Mouse (Mus musculus) testis, adult 2 months (tissue): ENCODE results near the gene Arhgef28. TPM values are rescaled to one million over a fixed set of nuclear protein-coding genes. Genes with fewer than 3 reads are reported as not detected.

Source experiments
- H3K27ac ChIP-seq: fragments of 200-500 bp; 2 replicates; pipeline ENCODE4 v1.5.1; 2012; ENCODE audit warnings: low read depth, low read length; ENCODE audit not compliant: control insufficient read depth, insufficient read depth
- H3K27me3 ChIP-seq: fragments of 200-500 bp; 2 replicates; pipeline ENCODE4 v1.6.1; 2012; ENCODE audit warnings: mild to moderate bottlenecking, low read length, moderate library complexity; ENCODE audit not compliant: control insufficient read depth, insufficient read depth
- H3K36me3 ChIP-seq: fragments of 200-500 bp; 2 replicates; pipeline ENCODE4 v1.6.1; 2012; ENCODE audit warnings: mild to moderate bottlenecking, low read length; ENCODE audit not compliant: control insufficient read depth, insufficient read depth
- H3K4me1 ChIP-seq: fragments of 200-500 bp; 2 replicates; pipeline ENCODE4 v1.6.1; 2012; ENCODE audit warnings: low read length; ENCODE audit not compliant: control insufficient read depth, insufficient read depth
- H3K4me3 ChIP-seq: fragments of 200-500 bp; 2 replicates; pipeline ENCODE4 v1.5.1; 2012; ENCODE audit warnings: low read depth, mild to moderate bottlenecking, low read length, moderate library complexity, mixed read lengths; ENCODE audit not compliant: control insufficient read depth
- CTCF ChIP-seq: fragments of 200-500 bp; IDR thresholded peaks from 2 replicates; pipeline ENCODE4 v1.5.1; 2012; ENCODE audit warnings: low read depth, mild to moderate bottlenecking, inconsistent platforms, low read length, moderate library complexity; ENCODE audit not compliant: control insufficient read depth, insufficient read depth, insufficient replicate concordance
- POLR2A ChIP-seq: fragments of 200-500 bp; IDR thresholded peaks from 2 replicates; pipeline ENCODE4 v1.6.1; 2012; ENCODE audit warnings: low read depth, mild to moderate bottlenecking, inconsistent platforms, low read length, moderate library complexity; ENCODE audit not compliant: control insufficient read depth
- polyA plus RNA-seq: library from polyadenylated mRNA; depleted of rRNA; stranded (reverse); fragments of >200 nt; gene quantifications from 2 replicates; pipeline ENCODE4 v1.2.3, GENCODE M21; 2012

Arhgef28 gene
- polyA plus RNA-seq, 1 experiment = 0.67 TPM

DNA sequence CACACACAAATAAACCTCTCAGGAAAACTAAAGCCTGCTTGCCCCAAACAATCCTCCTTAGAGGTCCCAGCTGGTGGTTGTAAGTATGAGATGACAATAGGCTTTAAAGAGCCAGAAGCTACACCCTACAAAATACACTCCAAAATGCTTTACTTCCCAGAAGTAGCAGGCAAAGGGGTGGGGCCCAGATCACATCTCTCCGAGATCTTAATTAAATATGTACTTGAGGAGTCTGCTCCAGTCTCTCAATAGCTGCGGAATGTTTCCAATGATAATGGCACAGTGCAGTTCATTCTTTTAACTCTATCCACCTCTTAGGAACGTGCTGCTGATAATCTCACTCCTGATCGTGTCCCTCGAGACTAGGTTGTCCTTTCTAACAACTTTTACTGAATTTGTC, 240.2 kb downstream of the Arhgef28 start:
- no peak overlapping the region for H3K27ac ChIP-seq
- H3K4me1 ChIP-seq = no peaks in the 10 kb centered on the region
- TF ChIP-seq CTCF (no peak), POLR2A (no peak)
- H3K27me3 ChIP-seq = no peaks in the 10 kb centered on the region
- H3K4me3 ChIP-seq = no peak overlapping the region
- H3K36me3 ChIP-seq = no peaks in the 10 kb centered on the region

DNA sequence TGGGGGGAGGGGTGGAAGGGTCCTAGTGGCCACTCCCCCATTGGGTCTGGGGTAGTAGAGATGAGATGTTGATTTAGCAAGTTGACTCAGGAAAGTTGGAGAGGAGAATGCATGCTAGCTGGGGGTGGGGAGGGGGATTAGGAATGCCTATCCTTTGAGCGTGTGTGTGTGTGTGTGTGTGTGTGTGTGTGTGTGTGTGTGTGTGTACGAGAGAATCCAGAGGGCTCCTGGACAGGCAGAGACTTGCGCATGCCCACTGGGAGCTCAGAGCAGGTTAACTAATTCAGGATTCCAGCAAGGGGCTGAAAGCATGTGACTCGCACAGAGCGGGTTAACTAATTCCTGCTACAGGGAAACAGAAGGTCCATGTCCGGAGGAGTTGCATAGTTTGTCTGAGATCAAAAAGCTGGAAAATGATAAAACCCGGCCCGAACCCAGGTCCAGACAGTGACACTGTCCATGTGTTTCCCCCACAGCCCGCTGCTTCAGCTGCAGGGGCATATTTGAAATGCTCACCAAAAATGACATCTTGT, 241.3 kb downstream of the Arhgef28 start:
- Histone ChIP-seq H3K4me1 (no peaks in the 10 kb centered on the region), H3K4me3 (no peak overlapping the region), H3K36me3 (no peaks in the 10 kb centered on the region), H3K27ac (no peak overlapping the region), H3K27me3 (no peaks in the 10 kb centered on the region)
- no peak for TF ChIP-seq POLR2A
- no peak for TF ChIP-seq CTCF

DNA sequence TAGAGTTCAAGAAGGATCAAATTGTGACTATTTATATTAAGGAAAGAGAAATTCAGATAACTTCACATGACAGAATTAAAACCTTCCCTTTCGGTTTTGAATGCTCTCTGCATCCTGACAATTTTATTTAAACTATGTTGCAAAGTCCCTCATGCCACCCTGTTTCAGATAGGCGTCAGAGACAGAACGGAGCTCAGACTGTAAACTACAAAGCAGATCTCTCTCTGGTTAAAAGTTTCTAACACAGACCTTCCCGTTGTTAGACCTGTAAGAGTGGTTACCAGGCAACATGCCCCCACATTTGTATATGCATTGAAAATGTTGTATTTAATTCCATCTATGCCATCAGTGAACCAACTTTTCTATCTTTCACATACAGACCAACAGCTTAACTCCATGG, 246.1 kb downstream of the Arhgef28 start:
- TF ChIP-seq POLR2A (no peak), CTCF (no peak)
- peaks cover 2% of the 10 kb centered on the region; the same call in 1 of the 2 replicates for H3K4me1 ChIP-seq
- no peaks in the 10 kb centered on the region for H3K27me3 ChIP-seq

DNA sequence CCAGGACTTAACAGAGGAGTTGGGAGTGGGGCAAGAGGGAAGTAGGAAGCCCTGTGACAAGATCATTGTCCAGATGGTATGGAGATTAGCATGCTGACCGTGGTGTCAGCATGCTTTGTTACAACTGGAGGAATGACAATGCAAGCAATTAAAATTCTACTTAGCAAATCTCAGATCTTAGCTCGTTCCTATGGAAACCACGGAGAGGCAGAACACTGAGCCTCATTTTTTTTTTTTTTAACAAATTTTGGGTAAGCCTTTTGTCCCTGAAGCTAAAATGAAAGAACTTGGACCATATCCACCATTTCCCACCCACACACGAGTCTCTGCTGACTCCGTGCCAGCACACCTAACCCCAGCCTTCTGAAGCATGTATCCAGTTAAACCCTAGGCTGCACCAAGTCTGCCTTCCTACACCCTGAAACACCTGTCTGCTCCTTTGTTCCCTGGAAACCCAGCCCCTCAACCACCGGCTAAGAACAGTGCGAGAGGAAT, 246.8 kb downstream of the Arhgef28 start:
- Histone ChIP-seq H3K4me3 (no peak overlapping the region), H3K4me1 (peaks cover 2% of the 10 kb centered on the region; the same call in 1 of the 2 replicates), H3K27me3 (no peaks in the 10 kb centered on the region), H3K36me3 (no peaks in the 10 kb centered on the region), H3K27ac (no peak overlapping the region)
- no peak for TF ChIP-seq POLR2A
- no peak for TF ChIP-seq CTCF

More for the DNA sequence above, 246.1 kb downstream of the Arhgef28 start:
- Histone ChIP-seq H3K4me3 (no peak overlapping the region), H3K36me3 (no peaks in the 10 kb centered on the region), H3K27ac (no peak overlapping the region)

DNA sequence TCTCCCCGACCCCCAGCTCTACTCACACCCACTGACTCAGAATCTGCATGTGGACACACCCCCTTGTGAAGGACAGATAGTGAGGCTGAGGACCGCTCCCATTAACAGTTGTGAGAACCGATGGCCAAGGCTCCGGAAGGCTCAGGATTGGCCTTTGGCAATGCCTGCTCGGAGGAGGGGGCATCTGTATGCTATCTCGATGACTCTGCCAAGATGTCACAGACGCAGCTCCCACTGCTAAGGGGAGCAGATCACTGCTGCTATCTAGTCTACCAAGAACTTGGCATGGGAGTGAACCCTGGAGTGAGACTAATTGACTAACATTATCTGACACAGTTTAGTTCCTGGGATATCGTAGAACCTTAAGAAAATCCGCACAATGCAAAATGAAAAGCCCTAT, 250.5 kb downstream of the Arhgef28 start:
- no peaks in the 10 kb centered on the region for H3K36me3 ChIP-seq
- H3K27ac ChIP-seq = no peak overlapping the region
- peaks cover 2% of the 10 kb centered on the region; the same call in 1 of the 2 replicates for H3K4me1 ChIP-seq
- TF ChIP-seq POLR2A = no peak
- TF ChIP-seq CTCF = no peak
- no peaks in the 10 kb centered on the region for H3K27me3 ChIP-seq
- H3K4me3 ChIP-seq = no peak overlapping the region

DNA sequence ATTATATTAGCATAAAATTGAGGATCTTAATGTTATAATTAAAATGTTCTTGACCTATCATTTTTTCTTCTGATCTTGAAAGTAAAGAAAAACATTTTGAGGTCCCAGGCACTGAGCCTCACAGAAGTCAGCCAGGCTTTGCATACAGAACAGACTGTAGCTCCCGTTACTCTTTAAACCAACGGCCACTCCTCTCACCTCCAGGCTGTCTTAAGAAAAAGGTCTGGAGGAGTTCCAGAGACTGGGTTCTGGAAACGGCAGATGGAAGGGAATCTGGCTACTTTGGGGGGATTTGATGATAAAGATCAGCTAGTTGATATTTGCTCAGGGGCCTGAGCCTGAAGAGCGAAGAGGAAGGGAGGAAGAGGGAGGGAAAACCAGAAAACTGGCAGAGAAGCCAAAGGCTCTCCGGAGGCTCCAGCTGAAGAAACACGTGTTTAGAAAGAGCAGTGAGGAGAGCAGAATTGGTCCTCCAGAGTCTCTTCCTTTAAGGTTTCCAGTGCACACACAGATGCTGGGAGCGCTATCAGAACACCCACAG, 251.2 kb downstream of the Arhgef28 start:
- TF ChIP-seq CTCF = no peak
- no peak for TF ChIP-seq POLR2A
- Histone ChIP-seq H3K27me3 (no peaks in the 10 kb centered on the region), H3K4me1 (peaks cover 2% of the 10 kb centered on the region; the same call in 1 of the 2 replicates), H3K36me3 (no peaks in the 10 kb centered on the region), H3K27ac (no peak overlapping the region), H3K4me3 (no peak overlapping the region)

DNA sequence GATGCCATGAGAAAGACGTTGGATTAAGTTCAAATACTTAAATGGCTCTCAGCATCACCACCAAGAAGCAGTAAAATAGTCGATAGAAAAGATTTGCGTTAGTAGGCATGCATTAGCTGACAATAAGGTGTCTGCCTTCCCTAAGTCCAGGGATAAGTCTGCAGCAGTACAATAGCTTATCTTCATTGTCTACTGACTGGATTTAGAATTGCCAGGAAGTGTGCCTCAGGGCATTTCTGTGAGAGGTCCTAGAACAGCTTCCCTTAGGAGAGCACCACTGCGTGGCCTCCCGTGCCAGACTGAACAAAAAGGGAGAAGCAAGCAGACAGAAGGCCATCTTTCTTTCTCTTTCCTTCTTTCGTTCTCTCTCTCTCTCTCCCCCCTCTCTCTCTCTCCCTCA, 252.2 kb downstream of the Arhgef28 start:
- Histone ChIP-seq H3K4me3 (no peak overlapping the region), H3K27me3 (no peaks in the 10 kb centered on the region), H3K36me3 (no peaks in the 10 kb centered on the region), H3K27ac (no peak overlapping the region), H3K4me1 (no peaks in the 10 kb centered on the region)
- no peak for TF ChIP-seq CTCF
- TF ChIP-seq POLR2A = no peak
